Mouse (Mus musculus) lung, embryonic 15.5 days (tissue): Measurements from ENCODE around the gene Fkbp5. TPM values are rescaled to one million over a fixed set of nuclear protein-coding genes. Genes with fewer than 3 reads are reported as not detected.
A peak's percentile ranks its signal among the peaks of the same experiment; 100 is the strongest.

ENCODE experiments used
- ATAC-seq: fragments of 200-750 bp; cut with Nextera tagmentation; 2 replicates; pipeline ENCODE4 v1.8.0; 2017; ENCODE audit warnings: moderate number of reproducible peaks, borderline replicate concordance; ENCODE audit not compliant: low FRiP score, low TSS enrichment; ENCODE audit errors: extremely low read depth
- H3K27ac ChIP-seq: fragments of 300-500 bp; sonication (generic); 2 replicates; pipeline ENCODE4 v1.5.1; 2015; ENCODE audit warnings: moderate library complexity, mild to moderate bottlenecking, inconsistent platforms
- H3K27me3 ChIP-seq: fragments of 300-500 bp; sonication (generic); 2 replicates; pipeline ENCODE4 v1.6.1; 2015; ENCODE audit warnings: inconsistent platforms
- H3K36me3 ChIP-seq: fragments of 300-500 bp; sonication (generic); 2 replicates; pipeline ENCODE4 v1.6.1; 2015; ENCODE audit warnings: inconsistent platforms
- H3K4me1 ChIP-seq: fragments of 300-500 bp; sonication (generic); 2 replicates; pipeline ENCODE4 v1.6.1; 2015; ENCODE audit warnings: inconsistent platforms
- H3K4me2 ChIP-seq: fragments of 300-500 bp; sonication (generic); 2 replicates; pipeline ENCODE4 v1.6.1; 2015; ENCODE audit warnings: inconsistent platforms, mild to moderate bottlenecking, moderate library complexity
- H3K4me3 ChIP-seq: fragments of 300-500 bp; sonication (generic); 2 replicates; pipeline ENCODE4 v1.5.1; 2015; ENCODE audit warnings: mild to moderate bottlenecking, inconsistent platforms
- H3K9ac ChIP-seq: fragments of 300-500 bp; sonication (generic); 2 replicates; pipeline ENCODE4 v1.6.1; 2015; ENCODE audit warnings: inconsistent platforms
- H3K9me3 ChIP-seq: fragments of 300-500 bp; sonication (generic); 2 replicates; pipeline ENCODE4 v1.6.1; 2016; ENCODE audit warnings: inconsistent platforms
- WGBS: fragments of 180-500 bp; shearing (Covaris S2); methylation state at CpG from one replicate; pipeline ENCODE4 v1.1.7; 2015; 5-methylcytosine and 5-hydroxymethylcytosine counted together
- polyA plus RNA-seq: library from polyadenylated mRNA; unstranded; fragments of >200 nt; fragmentation: Nextera tagmentation; extraction: Ambion mirVana; gene quantifications from 2 replicates; pipeline ENCODE4 v1.2.1, GENCODE M21; 2015

The Fkbp5 gene
- polyA plus RNA-seq, 1 experiment from 2014 or later, result 35.1 TPM

DNA sequence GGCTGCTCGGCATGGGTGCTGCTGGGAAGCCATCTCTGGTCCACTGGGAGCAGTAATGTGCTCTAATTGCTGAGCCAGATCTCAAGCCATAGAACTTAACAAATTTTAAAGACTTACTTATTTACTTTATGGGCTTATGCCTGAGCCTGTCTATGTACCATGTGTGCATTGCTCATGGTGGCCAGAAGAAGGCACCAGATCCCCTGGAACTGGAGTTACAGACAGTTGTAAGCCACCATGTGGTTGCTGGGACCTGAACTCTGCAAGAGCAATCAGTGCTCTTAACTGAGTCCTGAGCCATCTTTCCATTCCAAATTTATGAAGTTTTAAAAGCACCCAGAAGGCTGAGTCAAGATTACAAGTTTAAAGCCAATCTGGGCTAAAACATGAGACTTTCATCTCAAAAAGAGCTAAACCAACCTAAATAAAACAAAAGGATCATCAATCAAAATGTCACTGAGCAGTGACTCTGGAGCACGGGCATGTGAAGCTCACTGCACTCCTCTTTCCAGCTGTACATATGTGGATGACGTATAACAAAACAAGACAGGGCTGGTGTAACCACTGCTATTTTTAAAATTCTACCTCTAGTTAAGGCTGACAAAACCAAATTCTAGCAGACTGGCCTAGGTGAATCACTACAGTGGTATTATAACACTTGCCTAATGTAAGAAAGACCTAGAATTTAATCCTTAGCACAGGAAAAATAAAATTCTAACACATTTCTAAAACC lies 41.6 kb downstream of the Fkbp5 start:
- H3K4me3 ChIP-seq, result no peak overlapping the region
- 60% methylated on average over 3 of the region's 3 CpGs for WGBS
- no peak for ATAC-seq

DNA sequence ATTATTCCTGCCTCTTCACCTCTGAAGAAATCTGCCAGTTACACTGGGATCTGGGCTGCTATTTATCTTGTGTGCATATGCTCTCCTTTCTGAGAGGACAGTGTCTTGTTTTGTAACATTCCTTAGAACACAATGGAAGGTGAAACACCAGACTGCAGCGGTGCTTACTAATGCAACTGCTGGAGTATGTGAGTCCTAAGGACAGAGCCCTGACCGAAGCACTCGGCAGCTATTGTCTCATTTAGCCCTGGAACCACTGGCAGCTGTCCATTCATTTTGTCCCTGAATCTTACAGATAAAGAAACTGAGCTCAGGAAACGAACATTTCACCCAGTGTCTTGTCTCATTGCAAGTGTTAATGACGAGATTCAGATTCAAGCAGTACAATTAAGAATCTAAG lies 44.6 kb downstream of the Fkbp5 start:
- H3K36me3 ChIP-seq, result no peaks in the 10 kb centered on the region
- H3K4me2 ChIP-seq, result no peak overlapping the region
- no peaks in the 10 kb centered on the region for H3K27me3 ChIP-seq
- no peak for ATAC-seq
- 49% methylated on average over 5 of the region's 5 CpGs for WGBS
- peaks cover 6% of the 10 kb centered on the region for H3K4me1 ChIP-seq
- no peak overlapping the region for H3K4me3 ChIP-seq
- H3K9me3 ChIP-seq, result no peaks in the 10 kb centered on the region
- no peak overlapping the region for H3K27ac ChIP-seq
- no peak overlapping the region for H3K9ac ChIP-seq

More for the DNA sequence above, 41.6 kb downstream of the Fkbp5 start:
- no peak overlapping the region for H3K27ac ChIP-seq
- no peaks in the 10 kb centered on the region for H3K27me3 ChIP-seq
- H3K4me1 ChIP-seq, result peaks cover 6% of the 10 kb centered on the region
- H3K9ac ChIP-seq, result no peak overlapping the region
- H3K36me3 ChIP-seq, result no peaks in the 10 kb centered on the region
- H3K9me3 ChIP-seq, result no peaks in the 10 kb centered on the region
- H3K4me2 ChIP-seq, result no peak overlapping the region

DNA sequence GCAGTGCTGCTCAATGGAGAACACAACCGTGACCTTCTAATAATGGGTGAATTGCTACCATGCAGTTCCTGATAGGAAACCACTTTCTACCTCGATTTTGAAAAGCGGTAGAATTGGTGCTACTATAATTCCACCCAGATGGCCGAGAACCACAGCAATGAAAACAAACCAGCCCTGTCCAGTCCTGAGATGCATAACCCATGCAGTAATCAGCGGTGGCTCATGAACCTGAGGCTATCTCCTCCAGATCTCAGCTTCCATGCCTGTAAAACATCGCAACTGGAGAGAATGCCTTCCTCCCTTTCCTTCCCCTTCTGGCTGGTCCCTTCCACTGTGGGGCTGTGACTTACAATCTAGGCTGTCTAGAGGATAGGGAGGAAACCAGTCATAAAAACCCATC lies 46.5 kb downstream of the Fkbp5 start:
- no peak for ATAC-seq
- no peak overlapping the region for H3K27ac ChIP-seq

DNA sequence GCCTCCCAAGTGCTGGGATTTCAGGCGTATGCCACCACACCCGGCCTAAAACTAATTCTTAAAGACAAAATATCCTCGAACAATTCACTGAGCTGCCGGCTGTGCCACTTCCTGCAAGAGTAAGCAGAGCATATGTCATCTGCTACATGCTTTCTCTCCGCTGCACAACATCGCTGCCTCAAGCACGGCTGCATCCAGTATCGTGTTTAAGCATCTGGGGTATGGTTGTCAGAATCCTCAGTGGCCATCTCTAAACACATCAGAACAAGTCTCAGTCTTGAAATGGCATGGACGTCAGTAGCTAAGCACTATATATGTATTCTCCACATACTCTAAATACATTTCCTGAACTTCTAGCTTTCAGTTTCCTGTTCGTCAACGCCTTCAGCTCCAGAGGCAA lies 49.6 kb downstream of the Fkbp5 start:
- no peaks in the 10 kb centered on the region for H3K9me3 ChIP-seq
- peak overlapping the region; percentile 4; the same call in 1 of the 2 replicates for H3K4me3 ChIP-seq
- 0 out of 2 replicates have a peak overlapping the region, but pooled peaks have one; percentile 5 for H3K27ac ChIP-seq
- peaks cover 10% of the 10 kb centered on the region for H3K4me1 ChIP-seq
- no peak overlapping the region for H3K9ac ChIP-seq
- peak overlapping the region; percentile 23 for H3K4me2 ChIP-seq
- H3K36me3 ChIP-seq, result no peaks in the 10 kb centered on the region
- no peak for ATAC-seq
- no peaks in the 10 kb centered on the region for H3K27me3 ChIP-seq
- WGBS, result 55% methylated on average over 11 of the region's 11 CpGs

More for the DNA sequence above, 46.5 kb downstream of the Fkbp5 start:
- Histone ChIP-seq H3K36me3 (no peaks in the 10 kb centered on the region), H3K27me3 (no peaks in the 10 kb centered on the region), H3K4me1 (peaks cover 6% of the 10 kb centered on the region), H3K4me3 (no peak overlapping the region), H3K9me3 (no peaks in the 10 kb centered on the region), H3K4me2 (no peak overlapping the region), H3K9ac (no peak overlapping the region)
- 78% methylated on average over 6 of the region's 6 CpGs for WGBS

DNA sequence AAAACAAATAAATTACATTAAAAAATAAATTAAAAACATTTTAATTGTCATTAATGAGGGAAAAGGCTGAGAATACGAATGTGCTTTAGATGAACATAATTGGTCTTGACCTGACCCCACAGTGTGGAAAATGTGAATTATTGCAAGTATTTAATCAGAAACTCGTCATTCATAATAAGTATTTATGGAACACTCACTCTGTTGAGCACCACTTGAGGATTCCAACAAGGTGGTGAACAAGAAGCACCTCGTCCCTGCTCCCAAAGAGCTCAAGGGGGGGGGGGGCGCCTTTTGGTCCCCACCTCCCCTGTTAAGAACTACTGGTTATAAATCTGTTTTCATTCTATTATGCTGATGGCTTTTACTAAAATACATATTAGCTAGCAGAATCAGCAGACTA lies 51.4 kb downstream of the Fkbp5 start:
- Histone ChIP-seq H3K9ac (no peak overlapping the region), H3K4me1 (0 out of 2 replicates have a peak, but pooled peaks cover 3% of the 10 kb centered on the region), H3K36me3 (no peaks in the 10 kb centered on the region), H3K27ac (no peak overlapping the region), H3K4me2 (no peak overlapping the region), H3K4me3 (no peak overlapping the region), H3K27me3 (no peaks in the 10 kb centered on the region), H3K9me3 (no peaks in the 10 kb centered on the region)
- WGBS, result 49% methylated on average over 4 of the region's 4 CpGs
- ATAC-seq, result no peak

DNA sequence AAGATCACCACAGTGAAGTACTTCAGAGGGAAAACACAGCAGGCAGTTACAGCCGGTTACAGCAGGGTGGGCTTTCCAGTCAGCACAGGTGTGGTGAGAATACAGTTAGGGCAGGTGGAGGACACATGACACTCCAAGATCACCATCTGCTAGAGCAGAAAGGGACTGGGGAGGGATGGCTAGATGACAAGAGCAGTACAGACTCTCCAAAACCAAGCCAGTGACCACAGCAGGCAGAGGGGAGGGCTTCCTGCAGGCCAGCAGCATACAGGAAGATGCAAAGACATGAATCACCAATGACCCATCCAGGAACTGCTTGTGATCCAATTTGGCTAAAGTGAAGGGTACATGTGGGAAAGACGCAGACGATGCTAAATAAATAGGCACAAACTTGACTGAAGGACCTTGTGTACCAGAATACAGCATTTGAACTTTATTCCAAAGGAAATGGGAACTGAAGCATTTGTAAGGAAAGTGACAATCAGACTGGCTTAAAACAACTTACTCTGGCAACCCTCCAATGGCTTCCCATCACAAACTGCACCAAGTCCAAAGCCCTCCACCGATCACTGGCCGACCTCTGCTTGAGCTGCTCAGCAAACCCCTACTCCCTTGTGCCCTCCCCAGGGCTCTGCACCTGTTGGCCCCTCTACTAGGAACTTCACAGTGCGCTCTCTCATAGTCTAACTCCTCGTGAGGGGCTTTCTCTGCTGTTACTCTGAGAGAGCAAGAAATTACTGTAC lies 53.5 kb downstream of the Fkbp5 start:
- WGBS, result 62% methylated on average over 7 of the region's 7 CpGs
- Histone ChIP-seq H3K4me3 (no peak overlapping the region), H3K27me3 (no peaks in the 10 kb centered on the region), H3K27ac (no peak overlapping the region), H3K9me3 (no peaks in the 10 kb centered on the region), H3K4me1 (0 out of 2 replicates have a peak, but pooled peaks cover 3% of the 10 kb centered on the region), H3K4me2 (no peak overlapping the region), H3K36me3 (no peaks in the 10 kb centered on the region), H3K9ac (no peak overlapping the region)
- no peak for ATAC-seq

DNA sequence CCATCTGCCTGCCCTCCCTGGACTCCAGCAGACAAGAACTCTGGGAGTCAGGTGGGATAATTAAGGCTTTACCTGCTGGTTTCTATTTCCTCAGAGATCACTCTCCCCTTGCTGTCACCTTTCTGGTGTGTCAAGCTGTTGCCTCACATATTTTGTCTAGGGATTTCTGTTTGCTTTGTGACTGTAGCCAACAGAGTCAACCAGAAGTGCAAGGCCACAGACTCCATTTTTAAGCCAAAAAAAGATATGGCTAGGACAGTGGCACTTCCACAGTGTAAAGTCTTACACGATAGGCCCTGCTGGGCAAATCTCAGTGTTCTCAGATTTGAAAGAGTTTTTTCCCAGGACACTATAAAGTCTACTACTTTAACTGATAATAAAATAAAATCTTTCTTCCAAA lies 56.9 kb downstream of the Fkbp5 start:
- WGBS, result 84% methylated on average over 1 of the region's 1 CpGs
- H3K27ac ChIP-seq, result no peak overlapping the region
- no peak for ATAC-seq
- H3K4me3 ChIP-seq, result no peak overlapping the region
- no peaks in the 10 kb centered on the region for H3K9me3 ChIP-seq
- H3K27me3 ChIP-seq, result no peaks in the 10 kb centered on the region
- H3K4me2 ChIP-seq, result no peak overlapping the region
- no peak overlapping the region for H3K9ac ChIP-seq
- 0 out of 2 replicates have a peak, but pooled peaks cover 3% of the 10 kb centered on the region for H3K4me1 ChIP-seq
- H3K36me3 ChIP-seq, result no peaks in the 10 kb centered on the region

DNA sequence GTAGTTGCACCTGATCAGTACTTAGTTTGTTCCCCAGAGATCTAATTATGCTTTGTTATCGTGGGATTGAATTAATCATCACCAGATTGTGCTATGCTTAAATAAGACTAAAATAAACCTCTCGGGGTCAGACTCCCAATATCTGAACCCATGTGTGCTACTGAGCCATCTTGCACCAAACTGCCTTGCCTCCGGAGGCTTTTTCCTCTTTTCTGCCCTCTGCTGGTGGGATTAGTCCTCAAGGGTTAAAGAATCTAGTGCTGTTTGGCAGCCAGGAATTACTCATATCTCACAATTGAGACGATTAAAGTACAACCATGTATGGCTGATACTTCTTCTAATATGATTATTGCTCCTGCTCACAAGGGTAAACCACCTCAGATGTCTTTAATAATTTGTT lies 62.2 kb downstream of the Fkbp5 start:
- H3K27ac ChIP-seq, result no peak overlapping the region
- H3K4me3 ChIP-seq, result no peak overlapping the region
- H3K4me1 ChIP-seq, result no peaks in the 10 kb centered on the region
- H3K9ac ChIP-seq, result no peak overlapping the region
- 48% methylated on average over 4 of the region's 4 CpGs for WGBS
- H3K36me3 ChIP-seq, result no peaks in the 10 kb centered on the region
- no peaks in the 10 kb centered on the region for H3K9me3 ChIP-seq
- no peak for ATAC-seq
- H3K27me3 ChIP-seq, result no peaks in the 10 kb centered on the region
- H3K4me2 ChIP-seq, result no peak overlapping the region

DNA sequence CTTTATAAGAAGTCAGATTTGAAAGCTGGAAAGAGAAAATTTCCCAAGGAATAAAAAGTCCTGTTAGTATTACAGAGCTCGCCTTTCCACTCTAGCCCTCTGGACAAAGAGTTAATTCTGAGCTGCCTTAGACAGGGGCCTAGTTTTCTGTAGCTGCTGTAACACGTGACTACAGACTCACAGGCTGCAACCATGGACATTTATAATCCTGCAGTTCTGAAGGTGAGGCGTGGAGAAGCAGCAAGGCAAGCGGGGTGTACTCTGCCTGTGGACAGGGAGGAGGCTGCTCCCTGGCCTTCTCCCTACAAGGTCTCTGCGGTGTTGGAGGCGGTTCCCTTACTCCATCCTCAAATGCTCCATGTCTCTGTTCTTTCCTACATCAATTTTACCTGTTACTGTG lies 64.4 kb downstream of the Fkbp5 start:
- Histone ChIP-seq H3K4me3 (no peak overlapping the region), H3K36me3 (no peaks in the 10 kb centered on the region), H3K4me2 (no peak overlapping the region), H3K27me3 (no peaks in the 10 kb centered on the region), H3K9ac (no peak overlapping the region), H3K4me1 (no peaks in the 10 kb centered on the region), H3K27ac (no peak overlapping the region), H3K9me3 (no peaks in the 10 kb centered on the region)
- 51% methylated on average over 6 of the region's 6 CpGs for WGBS
- no peak for ATAC-seq

DNA sequence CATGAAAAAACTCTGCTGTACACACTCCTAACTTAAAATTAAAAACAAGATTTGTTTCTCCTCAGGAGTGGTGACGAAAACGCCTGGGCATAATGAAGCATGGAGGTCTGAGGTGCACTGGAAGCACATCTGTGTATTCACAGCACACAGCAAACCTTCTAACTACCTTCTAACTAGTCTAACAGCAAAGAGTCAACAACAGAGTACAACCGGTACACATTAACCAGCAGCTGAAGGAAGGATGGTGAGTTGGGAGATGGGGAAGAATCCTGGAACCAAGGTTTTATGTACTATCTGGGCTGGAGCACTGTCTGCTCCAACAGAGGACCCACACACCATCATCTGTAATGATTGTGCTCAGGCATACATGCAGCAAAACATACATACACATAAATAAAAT lies 65.4 kb downstream of the Fkbp5 start:
- Histone ChIP-seq H3K4me3 (no peak overlapping the region), H3K4me2 (no peak overlapping the region), H3K36me3 (no peaks in the 10 kb centered on the region), H3K9ac (no peak overlapping the region), H3K27ac (no peak overlapping the region), H3K27me3 (no peaks in the 10 kb centered on the region), H3K4me1 (no peaks in the 10 kb centered on the region), H3K9me3 (no peaks in the 10 kb centered on the region)
- no peak for ATAC-seq
- 80% methylated on average over 3 of the region's 3 CpGs for WGBS

DNA sequence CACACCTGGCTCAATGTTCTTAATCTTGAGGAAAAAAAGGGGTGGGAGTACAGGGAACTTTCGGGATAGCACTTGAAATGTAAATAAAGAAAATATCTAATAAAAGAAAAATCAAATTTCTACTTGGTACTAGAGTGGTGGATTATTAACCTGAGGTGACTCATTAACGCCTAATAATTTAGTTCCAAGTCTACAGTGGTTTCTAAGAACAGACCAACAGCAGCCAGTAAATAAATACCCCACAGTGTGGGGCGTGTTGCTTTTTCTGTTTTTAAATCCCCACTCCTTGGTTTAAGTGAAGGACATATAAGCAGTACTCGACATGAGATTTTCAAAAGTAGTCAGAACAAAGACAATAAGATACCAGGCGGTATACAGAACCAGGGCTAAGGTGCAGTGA lies 65.8 kb downstream of the Fkbp5 start:
- Histone ChIP-seq H3K9me3 (no peaks in the 10 kb centered on the region), H3K4me3 (no peak overlapping the region), H3K4me1 (no peaks in the 10 kb centered on the region), H3K4me2 (no peak overlapping the region), H3K27me3 (no peaks in the 10 kb centered on the region), H3K9ac (no peak overlapping the region), H3K36me3 (no peaks in the 10 kb centered on the region), H3K27ac (no peak overlapping the region)
- 76% methylated on average over 5 of the region's 5 CpGs for WGBS
- ATAC-seq, result no peak

DNA sequence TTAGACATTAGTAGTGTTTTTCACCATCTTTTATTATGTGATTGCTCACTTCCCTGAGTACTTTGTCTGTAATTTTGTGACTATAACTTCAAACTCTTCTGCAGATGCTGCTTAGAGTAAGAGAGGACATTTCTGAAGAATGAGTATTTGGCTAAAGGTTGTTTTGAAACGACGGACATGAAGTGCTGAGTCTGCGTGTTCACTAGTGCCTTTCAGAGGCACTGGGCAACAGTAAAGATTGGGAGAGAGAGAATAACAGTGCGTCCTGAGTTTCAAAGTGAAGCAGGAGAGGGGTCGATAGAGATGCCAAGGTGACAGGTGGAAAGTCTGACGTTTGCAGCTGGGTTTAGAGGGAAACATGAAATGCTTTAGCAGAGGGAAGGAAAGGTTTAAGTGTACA lies 69.1 kb downstream of the Fkbp5 start:
- H3K27ac ChIP-seq, result no peak overlapping the region

More for the DNA sequence above, 69.1 kb downstream of the Fkbp5 start:
- Histone ChIP-seq H3K9ac (no peak overlapping the region), H3K4me1 (no peaks in the 10 kb centered on the region), H3K36me3 (no peaks in the 10 kb centered on the region), H3K9me3 (no peaks in the 10 kb centered on the region), H3K4me3 (no peak overlapping the region), H3K27me3 (no peaks in the 10 kb centered on the region), H3K4me2 (no peak overlapping the region)
- 44% methylated on average over 6 of the region's 6 CpGs for WGBS
- ATAC-seq, result no peak
